Mouse (Mus musculus): Measurements from ENCODE around the gene Cacna1s. TPM values are rescaled to one million over a fixed set of nuclear protein-coding genes. Genes with fewer than 3 reads are reported as not detected.

Gene Cacna1s
- polyA plus RNA-seq, 1 experiment from 2014 or later = not detected

- ATAC-seq (0 out of 2 replicates have a peak, but pooled peaks have one; percentile 29), DNase-seq (peak; percentile 79)
- H3K36me3 ChIP-seq (replicated peaks; ENCODE audit: insufficient read depth, low read length) = no peaks in the 10 kb centered on the region
- H3K4me1 ChIP-seq (ENCODE audit: insufficient read depth) = peaks cover 14% of the 10 kb centered on the region
- H3K4me3 ChIP-seq (ENCODE audit: low read depth, low read length) = no peak overlapping the region
- WGBS (ENCODE audit: insufficient replicate concordance) = 14% methylated on average over 3 of the region's 3 CpGs
- TF ChIP-seq CTCF (IDR thresholded peaks at IDR 0.05; ENCODE audit: low read depth) (peak; percentile 89), EP300 (IDR thresholded peaks at IDR 0.05; ENCODE audit: low read depth) (no peak)
- H3K4me2 ChIP-seq (ENCODE audit: low read depth, low read length) = no peak overlapping the region
- no peak overlapping the region for H3K9ac ChIP-seq (replicated peaks)
- H3K27ac ChIP-seq (ENCODE audit: low read depth) = no peak overlapping the region
- no peaks in the 10 kb centered on the region for H3K9me3 ChIP-seq (ENCODE audit: low read length)
- H3K27me3 ChIP-seq (ENCODE audit: insufficient read depth, low read length) = 0 out of 2 replicates have a peak, but pooled peaks cover 3% of the 10 kb centered on the region
Measured at GRCm38 (mm10) chr1:136116183-136116582, 63.6 kb downstream of the Cacna1s start.

GRCm38 (mm10) chr1:136117069-136117468, 64.5 kb downstream of the Cacna1s start:
- Histone ChIP-seq H3K4me1 (ENCODE audit: insufficient read depth) (peaks cover 14% of the 10 kb centered on the region), H3K27me3 (ENCODE audit: insufficient read depth, low read length) (0 out of 2 replicates have a peak, but pooled peaks cover 3% of the 10 kb centered on the region), H3K9me3 (ENCODE audit: low read length) (no peaks in the 10 kb centered on the region), H3K36me3 (replicated peaks; ENCODE audit: insufficient read depth, low read length) (no peaks in the 10 kb centered on the region), H3K4me3 (ENCODE audit: low read depth, low read length) (no peak overlapping the region), H3K9ac (replicated peaks) (no peak overlapping the region), H3K27ac (ENCODE audit: low read depth) (no peak overlapping the region), H3K4me2 (ENCODE audit: low read depth, low read length) (no peak overlapping the region)
- WGBS (ENCODE audit: insufficient replicate concordance) = 74% methylated on average over 9 of the region's 9 CpGs
- ATAC-seq = no peak
- DNase-seq = no peak
- TF ChIP-seq CTCF (IDR thresholded peaks at IDR 0.05; ENCODE audit: low read depth) = no peak
- no peak for TF ChIP-seq EP300 (IDR thresholded peaks at IDR 0.05; ENCODE audit: low read depth)

GRCm38 (mm10) chr1:136118875-136119274, 66.3 kb downstream of the Cacna1s start:
- H3K4me3 ChIP-seq (ENCODE audit: low read depth, low read length) = no peak overlapping the region
- WGBS (ENCODE audit: insufficient replicate concordance) = 45% methylated on average over 8 of the region's 8 CpGs
- H3K36me3 ChIP-seq (replicated peaks; ENCODE audit: insufficient read depth, low read length) = no peaks in the 10 kb centered on the region
- H3K9me3 ChIP-seq (ENCODE audit: low read length) = no peaks in the 10 kb centered on the region
- H3K9ac ChIP-seq (replicated peaks) = no peak overlapping the region
- H3K27me3 ChIP-seq (ENCODE audit: insufficient read depth, low read length) = no peaks in the 10 kb centered on the region
- ATAC-seq = peak; percentile 41
- H3K4me1 ChIP-seq (ENCODE audit: insufficient read depth) = peaks cover 14% of the 10 kb centered on the region
- no peak for TF ChIP-seq EP300 (IDR thresholded peaks at IDR 0.05; ENCODE audit: low read depth)
- no peak for TF ChIP-seq CTCF (IDR thresholded peaks at IDR 0.05; ENCODE audit: low read depth)
- H3K4me2 ChIP-seq (ENCODE audit: low read depth, low read length) = no peak overlapping the region
- DNase-seq = peak; percentile 67
- no peak overlapping the region for H3K27ac ChIP-seq (ENCODE audit: low read depth)

GRCm38 (mm10) chr1:136119571-136120262, 67.2 kb downstream of the Cacna1s start:
- Histone ChIP-seq H3K4me2 (ENCODE audit: low read depth, low read length) (no peak overlapping the region), H3K27ac (ENCODE audit: low read depth) (0 out of 2 replicates have a peak overlapping the region, but pooled peaks have one; percentile 22), H3K9ac (replicated peaks) (no peak overlapping the region; the same call in 1 of the 2 replicates), H3K4me3 (ENCODE audit: low read depth, low read length) (no peak overlapping the region), H3K27me3 (ENCODE audit: insufficient read depth, low read length) (no peaks in the 10 kb centered on the region), H3K36me3 (replicated peaks; ENCODE audit: insufficient read depth, low read length) (no peaks in the 10 kb centered on the region), H3K9me3 (ENCODE audit: low read length) (no peaks in the 10 kb centered on the region), H3K4me1 (ENCODE audit: insufficient read depth) (peaks cover 14% of the 10 kb centered on the region)
- TF ChIP-seq EP300 (IDR thresholded peaks at IDR 0.05; ENCODE audit: low read depth) = no peak
- no peak for TF ChIP-seq CTCF (IDR thresholded peaks at IDR 0.05; ENCODE audit: low read depth)
- DNase-seq = no peak
- WGBS (ENCODE audit: insufficient replicate concordance) = 79% methylated on average over 7 of the region's 7 CpGs
- ATAC-seq = peak; percentile 36; the same call in 1 of the 2 replicates

GRCm38 (mm10) chr1:136120263-136120603, 67.7 kb downstream of the Cacna1s start:
- 35% methylated on average over 1 of the region's 1 CpGs for WGBS (ENCODE audit: insufficient replicate concordance)
- no peaks in the 10 kb centered on the region for H3K27me3 ChIP-seq (ENCODE audit: insufficient read depth, low read length)
- H3K36me3 ChIP-seq (replicated peaks; ENCODE audit: insufficient read depth, low read length) = no peaks in the 10 kb centered on the region

GRCm38 (mm10) chr1:136120785-136121184, 68.2 kb downstream of the Cacna1s start:
- TF ChIP-seq CTCF (IDR thresholded peaks at IDR 0.05; ENCODE audit: low read depth) (no peak), EP300 (IDR thresholded peaks at IDR 0.05; ENCODE audit: low read depth) (no peak)
- Histone ChIP-seq H3K36me3 (replicated peaks; ENCODE audit: insufficient read depth, low read length) (no peaks in the 10 kb centered on the region), H3K27ac (ENCODE audit: low read depth) (no peak overlapping the region), H3K9ac (replicated peaks) (no peak overlapping the region), H3K9me3 (ENCODE audit: low read length) (no peaks in the 10 kb centered on the region), H3K4me2 (ENCODE audit: low read depth, low read length) (no peak overlapping the region), H3K4me3 (ENCODE audit: low read depth, low read length) (no peak overlapping the region), H3K4me1 (ENCODE audit: insufficient read depth) (peaks cover 14% of the 10 kb centered on the region), H3K27me3 (ENCODE audit: insufficient read depth, low read length) (no peaks in the 10 kb centered on the region)
- no peak for ATAC-seq
- WGBS (ENCODE audit: insufficient replicate concordance) = 53% methylated on average over 6 of the region's 6 CpGs
- peak; percentile 66 for DNase-seq

More at GRCm38 (mm10) chr1:136120263-136120603, 67.7 kb downstream of the Cacna1s start:
- peaks cover 14% of the 10 kb centered on the region for H3K4me1 ChIP-seq (ENCODE audit: insufficient read depth)
- no peak overlapping the region for H3K4me3 ChIP-seq (ENCODE audit: low read depth, low read length)
- TF ChIP-seq EP300 (IDR thresholded peaks at IDR 0.05; ENCODE audit: low read depth) = no peak
- no peak for TF ChIP-seq CTCF (IDR thresholded peaks at IDR 0.05; ENCODE audit: low read depth)
- H3K9me3 ChIP-seq (ENCODE audit: low read length) = no peaks in the 10 kb centered on the region
- no peak overlapping the region for H3K9ac ChIP-seq (replicated peaks)
- no peak overlapping the region for H3K4me2 ChIP-seq (ENCODE audit: low read depth, low read length)
- no peak for DNase-seq
- ATAC-seq = no peak
- H3K27ac ChIP-seq (ENCODE audit: low read depth) = no peak overlapping the region
